Mouse (Mus musculus): ENCODE results near the gene Rhbg.

Gene Rhbg

DNA sequence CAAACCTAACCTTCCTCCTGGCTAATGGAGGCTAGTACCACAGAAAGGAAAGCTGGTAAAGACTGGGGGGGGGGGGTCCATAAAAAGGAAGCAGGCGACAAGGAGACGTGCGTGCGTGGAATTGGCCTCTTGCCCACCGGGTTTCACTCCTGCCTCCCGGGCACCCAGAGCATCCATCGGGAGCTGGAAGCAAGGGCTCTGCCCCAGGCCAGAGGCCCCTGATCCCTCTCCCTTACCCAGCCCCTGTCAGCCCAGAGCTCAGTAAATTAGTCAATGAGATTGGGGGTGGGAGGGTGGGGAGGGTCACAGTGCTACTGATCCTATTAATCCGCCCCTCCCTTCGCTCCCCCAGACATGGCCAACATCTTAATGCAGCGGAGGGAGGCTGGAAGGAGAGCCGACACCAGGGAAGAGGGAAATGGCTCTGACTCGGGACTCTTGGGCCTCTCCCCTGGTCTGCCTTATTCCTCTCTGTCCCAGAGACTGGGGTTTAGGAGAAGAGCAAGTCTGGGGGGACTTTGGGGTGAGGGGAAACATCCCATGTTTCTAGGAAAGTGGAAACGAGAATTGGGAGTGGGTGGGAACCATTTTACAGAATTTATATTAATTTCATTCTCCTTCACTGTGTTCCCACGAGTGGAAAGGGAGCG lies 46.9 kb downstream of the Rhbg start:
- DNase-seq (ENCODE audit: low read depth, low spot score) = no peak

DNA sequence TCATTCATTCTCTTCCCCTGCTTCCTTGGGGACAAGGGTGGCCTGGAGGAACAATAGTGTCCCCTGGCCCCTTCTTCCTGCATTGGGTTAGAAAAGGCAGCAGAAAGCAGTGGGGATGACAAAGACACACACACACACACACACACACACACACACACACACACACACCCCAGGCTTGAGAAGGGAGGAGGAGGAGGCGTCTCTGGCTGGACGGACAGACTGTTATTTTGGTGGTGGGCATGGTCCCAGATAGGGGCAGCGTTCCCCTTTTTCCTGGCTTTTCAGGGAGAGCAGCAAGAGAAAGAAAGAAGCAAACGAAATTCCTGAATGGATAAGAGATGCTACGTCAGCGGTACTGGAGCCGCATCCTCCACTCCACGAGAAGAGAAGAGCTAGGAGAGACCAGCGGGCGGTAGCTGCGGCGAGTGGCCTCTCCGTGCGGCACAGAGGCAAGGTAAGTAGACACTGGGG lies 47.6 kb downstream of the Rhbg start:
- no peak for DNase-seq (ENCODE audit: low read depth, low spot score)

DNA sequence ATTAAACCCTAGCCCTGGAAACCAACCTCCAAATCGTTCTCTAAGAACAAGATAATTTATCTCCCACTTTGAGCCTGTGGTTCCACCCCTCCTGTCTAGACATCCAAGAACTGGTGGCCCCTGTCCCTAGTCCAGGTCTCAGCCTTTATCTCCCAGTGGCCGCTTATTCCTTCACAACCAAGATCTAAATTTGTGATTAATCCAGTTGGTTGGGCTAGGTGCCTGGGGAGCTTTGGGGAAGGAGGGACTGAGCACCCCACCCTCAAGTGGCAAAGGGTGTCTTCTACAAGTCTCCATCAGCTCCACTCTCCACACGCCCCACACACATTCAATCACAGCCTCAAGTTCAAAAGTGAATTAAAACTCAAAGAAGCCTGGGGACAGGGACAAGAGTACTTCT lies 48.0 kb downstream of the Rhbg start:
- DNase-seq (ENCODE audit: low read depth, low spot score) = no peak

GRCm38 (mm10) chr3:88205563-88206491 lies 48.7 kb downstream of the Rhbg start:
- no peak for DNase-seq (ENCODE audit: low read depth, low spot score)

GRCm38 (mm10) chr3:88205176-88205562 lies 49.3 kb downstream of the Rhbg start:
- no peak for DNase-seq (ENCODE audit: low read depth, low spot score)

DNA sequence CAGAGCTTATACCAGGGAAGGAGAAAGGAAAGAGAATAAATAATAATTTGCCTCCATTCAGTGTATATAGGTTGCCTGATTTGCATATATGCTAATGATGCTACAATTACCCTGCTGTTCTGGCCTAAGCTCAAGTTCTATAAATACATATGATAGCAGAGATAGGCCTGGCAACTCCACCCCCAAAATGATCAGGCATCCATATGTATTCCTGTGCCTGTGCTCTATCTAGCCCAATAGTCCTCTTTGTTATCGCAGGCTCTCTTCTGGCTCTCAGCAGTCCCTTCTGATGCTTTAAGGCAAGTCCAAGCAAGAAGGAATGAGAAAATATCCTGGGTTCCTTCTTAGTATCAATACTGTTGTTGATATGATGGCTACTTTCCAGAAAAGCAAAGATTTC lies 49.8 kb downstream of the Rhbg start:
- no peak for DNase-seq (ENCODE audit: low read depth, low spot score)

GRCm38 (mm10) chr3:88203999-88204700 lies 50.4 kb downstream of the Rhbg start:
- DNase-seq (ENCODE audit: low read depth, low spot score) = no peak

- no peak for DNase-seq (ENCODE audit: low read depth, low spot score)
These were observed 51.1 kb downstream of the Rhbg start for GRCm38 (mm10) chr3:88203456-88203855.

GRCm38 (mm10) chr3:88202986-88203385 lies 51.5 kb downstream of the Rhbg start:
- DNase-seq (ENCODE audit: low read depth, low spot score) = no peak

DNA sequence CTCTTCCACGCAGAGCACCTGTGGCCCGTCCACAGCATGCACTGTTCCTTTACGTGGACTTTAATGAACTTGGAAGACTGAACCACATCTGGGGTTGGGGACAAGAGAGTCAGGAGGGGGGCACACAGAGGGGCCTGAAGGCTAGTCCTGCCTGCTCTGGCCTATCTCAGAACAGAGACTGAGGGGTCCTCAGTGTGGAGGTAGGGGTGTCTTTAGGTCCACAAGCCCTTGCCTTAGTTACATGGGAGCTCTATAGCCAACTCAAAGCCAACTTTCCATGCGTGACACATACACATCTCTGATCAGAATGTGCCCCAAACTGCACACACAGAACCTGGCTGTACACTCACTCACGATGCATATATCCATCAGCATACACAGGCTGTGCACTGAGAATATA lies 52.9 kb downstream of the Rhbg start:
- DNase-seq (ENCODE audit: low read depth, low spot score) = no peak

- no peak for DNase-seq (ENCODE audit: low read depth, low spot score)
These were observed 53.6 kb downstream of the Rhbg start for GRCm38 (mm10) chr3:88200972-88201330.

GRCm38 (mm10) chr3:88200161-88200971 lies 54.1 kb downstream of the Rhbg start:
- DNase-seq (ENCODE audit: low read depth, low spot score) = no peak

GRCm38 (mm10) chr3:88199541-88200110 lies 54.9 kb downstream of the Rhbg start:
- no peak for DNase-seq (ENCODE audit: low read depth, low spot score)

- no peak for DNase-seq (ENCODE audit: low read depth, low spot score)
These were observed 55.9 kb downstream of the Rhbg start for GRCm38 (mm10) chr3:88198505-88199020.

DNA sequence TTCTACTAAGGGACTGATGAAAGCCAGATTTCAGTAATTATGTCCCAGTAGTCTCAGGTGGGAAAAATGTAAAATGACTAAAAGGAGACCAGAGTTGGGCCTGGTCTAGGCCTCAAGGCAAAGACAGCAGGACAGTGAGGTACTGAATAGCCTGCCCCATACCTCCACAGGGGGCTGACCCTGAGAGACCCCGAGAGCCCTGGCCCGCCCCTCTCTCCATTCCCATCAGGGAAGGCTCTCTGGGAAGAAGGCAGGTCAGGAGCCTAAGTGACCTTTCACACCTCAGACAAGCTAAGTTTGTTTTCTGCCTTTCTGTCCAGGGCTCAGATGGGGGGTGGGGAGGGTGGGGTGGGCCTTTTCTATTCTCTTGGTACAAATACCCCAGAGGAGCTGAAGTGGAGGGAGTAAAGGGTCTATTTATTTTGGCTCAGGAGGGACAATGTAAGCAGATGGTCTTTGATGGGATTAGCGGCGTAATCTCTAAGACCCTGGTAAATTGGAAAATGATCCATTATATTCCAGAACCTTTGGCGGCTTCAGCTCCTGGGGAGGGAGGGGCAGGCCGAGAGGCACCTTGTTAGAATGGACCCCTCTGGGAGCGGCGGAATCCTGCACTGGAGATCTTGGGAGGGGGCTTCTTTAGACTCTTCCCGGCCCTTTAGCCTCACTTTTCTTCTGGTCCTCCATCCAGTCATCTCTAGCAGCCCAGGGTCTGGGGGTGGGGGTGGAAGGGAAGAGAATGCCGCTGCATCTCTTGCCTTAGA lies 56.6 kb downstream of the Rhbg start:
- DNase-seq (ENCODE audit: low read depth, low spot score) = no peak

Data from c-Kit-negative CD71-positive TER-119-positive erythroid progenitor cells, embryonic 14.5 days (primary cell).